Mouse (Mus musculus): Measurements from ENCODE around the gene Clmp. TPM values are rescaled to one million over a fixed set of nuclear protein-coding genes. Genes with fewer than 3 reads are reported as not detected.

Gene Clmp
- polyA plus RNA-seq, 1 experiment: 2.0 TPM

GRCm38 (mm10) chr9:40834569-40834968 lies 148.8 kb downstream of the Clmp start:
- TF ChIP-seq POLR2A (IDR thresholded peaks at IDR 0.05; ENCODE audit: borderline replicate concordance, low read depth, low read length): no peak
- peak; percentile 91 for TF ChIP-seq CTCF (IDR thresholded peaks at IDR 0.05; ENCODE audit: low read depth, low read length)
- no peak overlapping the region for H3K4me3 ChIP-seq (ENCODE audit: insufficient read depth, low read length)
- H3K27ac ChIP-seq (ENCODE audit: insufficient read depth, low read depth, low read length): 0 out of 2 replicates have a peak overlapping the region, but pooled peaks have one; percentile 15
- peaks cover 8% of the 10 kb centered on the region for H3K4me1 ChIP-seq (ENCODE audit: control insufficient read depth, insufficient read depth, low read length)

Other genes with a start within 250 kb of the Clmp start
- 40.8 and 44.2 TPM in 2 replicates for gene Gramd1b, start 154.6 kb upstream of the Clmp start, polyA plus RNA-seq (2012; ENCODE audit: insufficient read depth, insufficient read length, missing spikeins)
- gene Gm21915, start 15.3 kb upstream of the Clmp start, polyA plus RNA-seq (2012; ENCODE audit: insufficient read depth, insufficient read length, missing spikeins): not detected in 2 replicates
- gene Hspa8, start 115.0 kb downstream of the Clmp start, polyA plus RNA-seq (2012; ENCODE audit: insufficient read depth, insufficient read length, missing spikeins): 1,438 and 1,604 TPM in 2 replicates
- gene Bsx, start 188.2 kb downstream of the Clmp start, polyA plus RNA-seq (2012; ENCODE audit: insufficient read depth, insufficient read length, missing spikeins): not detected in 2 replicates

Measured in bone marrow macrophage, adult 2 months (primary cell).